Mouse (Mus musculus) MEL (cell line): ENCODE results near the gene Cxcr5. TPM values are rescaled to one million over a fixed set of nuclear protein-coding genes. Genes with fewer than 3 reads are reported as not detected.

Experiments used
- DNase-seq: peaks from one replicate; pipeline ENCODE4 v3.0.0; 2011; ENCODE audit warnings: low read depth, low spot score
- H3K27ac ChIP-seq: 2 replicates; pipeline ENCODE4 v1.5.1; 2012; ENCODE audit warnings: low read depth, mild to moderate bottlenecking, control low read depth, low read length, moderate library complexity; ENCODE audit not compliant: control insufficient read depth
- H3K27me3 ChIP-seq, 2 experiments: fragments of 150-350 bp in 1 of 2; sonication (generic) in 1 of 2; 2 replicates each; pipeline ENCODE4 v1.6.1; 2012; ENCODE audit warnings: low read length in 2 of 2, mild to moderate bottlenecking in 2 of 2, improper control_type of control experiment in 1 of 2, moderate library complexity in 1 of 2; ENCODE audit not compliant: insufficient read depth in 2 of 2, control insufficient read depth in 1 of 2
- H3K36me3 ChIP-seq, 2 experiments: 2 replicates each; pipeline ENCODE4 v1.6.1; 2012 to 2014; ENCODE audit warnings: low read length in 2 of 2, improper control_type of control experiment in 1 of 2, inconsistent platforms in 1 of 2, mild to moderate bottlenecking in 1 of 2; ENCODE audit not compliant: insufficient read depth in 2 of 2, control insufficient read depth in 1 of 2
- H3K4me1 ChIP-seq, 2 experiments: fragments of 150-350 bp in 1 of 2; sonication (generic) in 1 of 2; 2 replicates each; pipeline ENCODE4 v1.6.1; 2012; ENCODE audit warnings: low read length in 2 of 2, improper control_type of control experiment in 1 of 2, mild to moderate bottlenecking in 1 of 2; ENCODE audit not compliant: insufficient read depth in 2 of 2, control insufficient read depth in 1 of 2
- H3K4me3 ChIP-seq, 2 experiments: fragments of 150-350 bp in 1 of 2; sonication (generic) in 1 of 2; 2 replicates each; pipeline ENCODE4 v1.5.1; 2012; ENCODE audit warnings: low read depth in 2 of 2, low read length in 2 of 2, mild to moderate bottlenecking in 2 of 2, moderate library complexity in 2 of 2, control low read depth in 1 of 2, improper control_type of control experiment in 1 of 2; ENCODE audit not compliant: control insufficient read depth in 1 of 2, insufficient read depth in 1 of 2
- H3K79me2 ChIP-seq: 2 replicates; pipeline ENCODE4 v1.6.1; 2012; ENCODE audit warnings: mild to moderate bottlenecking, low read length, moderate library complexity; ENCODE audit not compliant: control insufficient read depth, poor library complexity, insufficient read depth
- H3K9ac ChIP-seq: 2 replicates; pipeline ENCODE4 v1.6.1; 2012; ENCODE audit warnings: low read depth, mild to moderate bottlenecking, control low read depth, low read length, moderate library complexity; ENCODE audit not compliant: control insufficient read depth, poor library complexity, severe bottlenecking
- H3K9me3 ChIP-seq: fragments of 150-350 bp; sonication (generic); replicated peaks from 2 replicates; pipeline ENCODE4 v1.6.1; 2012; ENCODE audit warnings: mild to moderate bottlenecking, low read length, improper control_type of control experiment, moderate library complexity; ENCODE audit not compliant: insufficient read depth
- BHLHE40 ChIP-seq: IDR thresholded peaks from 2 replicates; pipeline ENCODE4 v1.6.1; 2012; ENCODE audit warnings: low read depth, mild to moderate bottlenecking, inconsistent platforms, low read length, improper control_type of control experiment, borderline replicate concordance
- ETS1 ChIP-seq: IDR thresholded peaks from 2 replicates; pipeline ENCODE4 v1.6.1; 2012; ENCODE audit warnings: low read depth, mild to moderate bottlenecking, inconsistent platforms, low read length, improper control_type of control experiment, moderate library complexity
- GATA1 ChIP-seq: IDR thresholded peaks from 2 replicates; pipeline ENCODE4 v1.6.1; 2011; ENCODE audit warnings: low read depth, low read length, improper control_type of control experiment
- MAZ ChIP-seq: IDR thresholded peaks from 2 replicates; pipeline ENCODE4 v1.6.1; 2012; ENCODE audit warnings: low read depth, mild to moderate bottlenecking, inconsistent platforms, low read length, improper control_type of control experiment
- MEF2A ChIP-seq: IDR thresholded peaks from 2 replicates; pipeline ENCODE4 v1.6.1; 2014; ENCODE audit warnings: low read depth, mild to moderate bottlenecking, inconsistent platforms, low read length, improper control_type of control experiment; ENCODE audit not compliant: poor library complexity, insufficient replicate concordance, severe bottlenecking; ENCODE audit errors: extremely low read depth
- MYB ChIP-seq: IDR thresholded peaks from 2 replicates; pipeline ENCODE4 v1.6.1; 2011; ENCODE audit warnings: mild to moderate bottlenecking, low read depth, low read length, improper control_type of control experiment
- MYC ChIP-seq: IDR thresholded peaks from 2 replicates; pipeline ENCODE4 v1.6.1; 2011; ENCODE audit warnings: low read depth, mild to moderate bottlenecking, low read length, improper control_type of control experiment, moderate library complexity
- NELFE ChIP-seq: IDR thresholded peaks from 2 replicates; pipeline ENCODE4 v1.6.1; 2011; ENCODE audit warnings: low read depth, low read length, improper control_type of control experiment
- POLR2AphosphoS2 ChIP-seq: IDR thresholded peaks from 2 replicates; pipeline ENCODE4 v1.6.1; 2011; ENCODE audit warnings: low read length, improper control_type of control experiment
- POLR2AphosphoS5 ChIP-seq: IDR thresholded peaks from 2 replicates; pipeline ENCODE4 v1.6.1; 2012; ENCODE audit warnings: low read depth, borderline replicate concordance, mild to moderate bottlenecking, inconsistent platforms, low read length, moderate library complexity, mixed read lengths
- RCOR1 ChIP-seq: IDR thresholded peaks from 2 replicates; pipeline ENCODE4 v1.6.1; 2012; ENCODE audit warnings: low read depth, mild to moderate bottlenecking, inconsistent platforms, low read length, improper control_type of control experiment
- SMC3 ChIP-seq: IDR thresholded peaks from 2 replicates; pipeline ENCODE4 v1.6.1; 2011; ENCODE audit warnings: low read depth, low read length, improper control_type of control experiment
- TAL1 ChIP-seq: IDR thresholded peaks from 2 replicates; pipeline ENCODE4 v1.6.1; 2012; ENCODE audit warnings: mild to moderate bottlenecking, inconsistent platforms, low read length, moderate library complexity, mixed read lengths
- UBTF ChIP-seq: IDR thresholded peaks from 2 replicates; pipeline ENCODE4 v1.6.1; 2012; ENCODE audit warnings: low read depth, mild to moderate bottlenecking, inconsistent platforms, low read length, improper control_type of control experiment, moderate library complexity, borderline replicate concordance; ENCODE audit not compliant: insufficient read depth
- USF2 ChIP-seq, 2 experiments: IDR thresholded peaks; 2 replicates each; pipeline ENCODE4 v1.6.1; 2011 to 2012; ENCODE audit warnings: improper control_type of control experiment in 2 of 2, low read length in 2 of 2, borderline replicate concordance in 1 of 2, inconsistent platforms in 1 of 2, low read depth in 1 of 2, mild to moderate bottlenecking in 1 of 2; ENCODE audit not compliant: insufficient read depth in 1 of 2
- ZMIZ1 ChIP-seq: IDR thresholded peaks from 2 replicates; pipeline ENCODE4 v1.6.1; 2012; ENCODE audit warnings: low read depth, mild to moderate bottlenecking, inconsistent platforms, low read length, improper control_type of control experiment, moderate library complexity
- polyA plus RNA-seq, 2 experiments: library from polyadenylated mRNA; stranded (reverse) in 1 of 2; unstranded in 1 of 2; fragments of >175 nt in 1 of 2; fragments of >200 nt in 1 of 2; gene quantifications; 2 replicates each; pipeline versions ENCODE4 v1.2.1 to v1.2.4; 2012; ENCODE audit warnings: low replicate concordance in 2 of 2, low read depth in 1 of 2; ENCODE audit not compliant: insufficient read length in 2 of 2, insufficient read depth in 1 of 2, missing spikeins in 1 of 2
- total RNA-seq: library from RNA; depleted of rRNA; stranded (reverse); fragments of 300-350 nt; gene quantifications from 2 replicates; pipeline ENCODE4 v1.2.3, GENCODE M21; 2012

The Cxcr5 gene
- total and polyA plus RNA-seq, 3 experiments, result 0.18 TPM; not detected in 2

DNA sequence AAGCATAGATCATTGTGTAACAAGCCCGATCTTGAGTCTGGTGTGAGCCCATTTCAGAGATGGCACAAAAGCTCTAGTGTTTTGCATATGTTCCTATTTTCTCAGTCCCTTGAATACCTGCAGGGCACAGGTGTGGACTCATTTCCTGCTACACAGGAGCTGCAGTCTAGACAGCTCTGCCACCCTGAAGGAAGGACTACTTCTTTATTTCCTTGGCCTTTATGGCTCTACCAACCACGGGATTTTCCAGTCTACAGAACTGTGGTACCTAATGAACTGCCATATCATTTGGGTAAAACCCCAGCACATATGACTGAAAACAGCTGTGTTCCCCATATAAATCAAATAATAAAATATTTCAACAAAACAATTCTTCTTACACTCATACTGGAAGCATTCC is 13.4 kb upstream of the Cxcr5 start:
- no peak overlapping the region for H3K4me3 ChIP-seq
- peaks cover 0 to 7% of the 10 kb centered on the region in 2 experiments; a peak in 2 of 4 replicates for H3K4me1 ChIP-seq
- no peak overlapping the region for H3K9ac ChIP-seq
- H3K9me3 ChIP-seq, result no peaks in the 10 kb centered on the region
- no peaks in the 10 kb centered on the region for H3K79me2 ChIP-seq
- TF ChIP-seq BHLHE40, result no peak
- no peak for TF ChIP-seq MYB
- no peak for TF ChIP-seq UBTF
- TF ChIP-seq ETS1, result no peak
- no peak for TF ChIP-seq NELFE
- H3K27me3 ChIP-seq, result no peaks in the 10 kb centered on the region
- no peak for DNase-seq
- H3K36me3 ChIP-seq, result peaks cover 0 to 6% of the 10 kb centered on the region in 2 experiments; a peak in 2 of 4 replicates
- H3K27ac ChIP-seq, result no peak overlapping the region

DNA sequence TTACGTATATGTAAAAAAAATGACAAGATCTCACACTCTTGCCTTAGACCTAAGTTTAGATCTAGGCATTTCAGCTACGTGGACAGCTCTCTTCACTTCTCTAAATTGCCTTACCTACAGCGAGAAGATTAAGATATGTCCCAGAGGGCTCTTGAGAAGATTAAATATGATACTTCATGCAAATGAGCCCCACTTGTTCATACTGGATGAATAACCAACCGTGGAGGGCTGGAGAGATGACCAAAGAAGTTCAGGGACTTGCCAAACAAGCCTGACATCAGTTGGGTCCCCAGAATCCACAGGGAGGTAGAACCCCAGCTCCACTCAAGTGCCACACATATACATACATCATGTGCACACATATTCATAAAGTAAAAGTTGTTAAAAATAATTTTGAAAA is 11.6 kb upstream of the Cxcr5 start:
- Histone ChIP-seq H3K27me3 (no peaks in the 10 kb centered on the region), H3K9me3 (no peaks in the 10 kb centered on the region), H3K9ac (no peak overlapping the region), H3K27ac (no peak overlapping the region), H3K4me1 (peaks cover 4 to 6% of the 10 kb centered on the region in 2 experiments; a peak in 3 of 4 replicates), H3K79me2 (no peaks in the 10 kb centered on the region), H3K36me3 (peaks cover 0 to 6% of the 10 kb centered on the region in 2 experiments; a peak in 2 of 4 replicates), H3K4me3 (no peak overlapping the region)
- TF ChIP-seq MEF2A, result no peak
- no peak for TF ChIP-seq RCOR1
- TF ChIP-seq USF2 (IDR thresholded peaks at IDR 0.05; ENCODE audit: borderline replicate concordance in 1 of 2, insufficient read depth in 1 of 2, low read depth in 1 of 2, low read length in 2 of 2), result no peak
- TF ChIP-seq POLR2AphosphoS5, result no peak
- no peak for TF ChIP-seq MYC
- no peak for TF ChIP-seq POLR2AphosphoS2
- no peak for TF ChIP-seq ZMIZ1
- no peak for TF ChIP-seq GATA1
- TF ChIP-seq UBTF, result no peak
- no peak for DNase-seq

DNA sequence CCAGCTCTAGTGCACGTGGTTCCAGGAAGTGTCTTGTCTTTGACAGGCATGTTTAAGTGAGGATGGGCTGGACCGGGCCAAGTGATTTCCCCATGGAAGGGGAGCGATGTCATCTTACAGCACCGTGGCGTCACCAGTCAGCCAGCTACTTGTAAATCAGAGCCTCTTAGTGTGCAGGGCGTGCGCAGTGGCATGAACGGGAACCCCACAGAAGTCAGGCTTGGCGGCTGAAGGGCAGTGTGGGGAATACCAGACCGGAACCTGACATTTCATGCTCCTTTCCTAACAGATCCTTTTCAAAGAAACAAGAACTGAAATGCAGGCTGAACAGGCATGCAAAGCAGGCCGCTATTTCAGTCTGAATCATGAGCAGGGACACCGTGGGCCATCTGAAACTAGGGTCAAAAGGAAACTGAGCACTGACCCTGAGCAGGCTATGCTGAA is 9.3 kb upstream of the Cxcr5 start:
- Histone ChIP-seq H3K27ac (no peak overlapping the region), H3K4me3 (no peak overlapping the region), H3K36me3 (peaks cover 0 to 19% of the 10 kb centered on the region in 2 experiments; a peak in 2 of 4 replicates), H3K9me3 (no peaks in the 10 kb centered on the region), H3K9ac (no peak overlapping the region), H3K27me3 (no peaks in the 10 kb centered on the region), H3K79me2 (no peaks in the 10 kb centered on the region), H3K4me1 (peaks cover 19% of the 10 kb centered on the region in 2 experiments)
- DNase-seq, result no peak
- TF ChIP-seq TAL1, result no peak
- TF ChIP-seq SMC3, result no peak
- no peak for TF ChIP-seq NELFE
- TF ChIP-seq MAZ, result no peak
